Mouse (Mus musculus) thymus, postnatal 4 days (tissue): ENCODE data around the gene Slc16a7.

Source experiments
- DNase-seq: peaks from one replicate; pipeline ENCODE4 v3.0.0; 2021

Gene Slc16a7

GRCm38 (mm10) chr10:125175013-125175650 is 214.1 kb downstream of the Slc16a7 start:
- DNase-seq: no peak

DNA sequence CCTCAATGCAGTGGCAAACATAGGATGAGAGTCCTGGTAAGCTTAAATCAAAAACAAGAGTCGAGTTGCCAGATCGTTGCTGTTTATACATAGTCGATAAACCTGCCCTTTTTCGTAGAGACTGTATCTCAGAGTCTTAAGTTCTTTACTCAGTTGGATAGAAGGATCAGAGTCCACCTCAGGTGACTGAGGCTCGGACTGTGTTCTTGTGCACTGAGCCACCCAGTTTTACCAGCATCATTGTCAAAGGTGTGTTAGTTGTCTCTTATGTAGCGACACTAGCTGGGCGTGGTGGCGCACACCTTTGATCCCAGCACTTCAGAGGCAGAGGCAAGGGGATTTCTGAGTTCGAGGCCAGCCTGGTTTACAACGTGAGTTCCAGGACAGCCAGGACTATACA is 217.6 kb downstream of the Slc16a7 start:
- DNase-seq: no peak

DNA sequence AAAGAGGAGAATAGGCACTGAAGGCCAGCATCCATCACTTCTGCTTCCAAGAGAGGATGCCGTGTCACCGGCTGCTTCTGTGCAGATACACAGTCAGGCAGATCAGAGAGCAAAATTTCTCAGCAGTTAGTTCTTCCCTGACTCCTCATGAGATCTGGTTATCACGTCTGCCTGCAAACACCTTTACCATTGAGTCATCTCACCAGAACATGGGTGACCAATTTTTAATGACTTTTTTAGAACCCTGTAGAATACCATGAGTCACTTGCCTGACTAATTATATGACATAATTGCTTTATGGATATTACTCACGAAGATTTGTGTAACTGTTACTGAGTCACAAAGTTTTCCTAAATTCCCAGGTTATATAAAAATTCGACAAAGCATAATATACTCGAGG is 218.1 kb downstream of the Slc16a7 start:
- DNase-seq: no peak
